Mouse (Mus musculus): ENCODE data around the gene Dph6. TPM values are rescaled to one million over a fixed set of nuclear protein-coding genes. Genes with fewer than 3 reads are reported as not detected.

The Dph6 gene
- total RNA-seq (2021) (1 to 10 TPM; 6.3 to 7.3 TPM), polyA plus RNA-seq (2012; rRNA removed) (6.9 and 12.4 TPM in 2 replicates)
- long read RNA-seq, transcript Dph6-203 (9 exons, 2,734 nt): major isoform, 5 of 8 reads
- long read RNA-seq, partial matches to known transcripts: 0 of 8 reads
- long read RNA-seq, other reads (novel, unspliced or antisense): 2 of 8 reads

GRCm38 (mm10) chr2:114654365-114655239, at the start of gene Dph6:
Dph6 (minus strand) TSS chr2:114654964.
- Histone ChIP-seq H3K36me3 (ENCODE audit: control insufficient read depth, insufficient read depth, low read length) (peaks cover 3% of the 10 kb centered on the region; the same call in 1 of the 2 replicates), H3K9ac (ENCODE audit: low read depth, low read length) (peak within 1 kb of the TSS; percentile 78), H3K27ac (peak within 1 kb of the TSS; percentile 94), H3K4me1 (ENCODE audit: control insufficient read depth, insufficient read depth, low read length) (no peaks in the 10 kb centered on the region; the same call in 1 of the 2 replicates), H3K4me3 (peak within 1 kb of the TSS; percentile 73), H3K79me2 (replicated peaks; ENCODE audit: control insufficient read depth, insufficient read depth, low read length) (no peaks in the 10 kb centered on the region; the same call in 1 of the 2 replicates), H3K27me3 (ENCODE audit: control insufficient read depth, insufficient read depth, low read length) (no peaks in the 10 kb centered on the region)
- under 1% methylated on average over 45 of the region's 45 CpGs for WGBS
- intact Hi-C loops (cut with DNase I): loop anchor here (5.0 kb wide), 1 partner anchor 807 kb away; the partner anchor contains the start of gene Arhgap11a
- peak; percentile 90 for DNase-seq
- TF ChIP-seq EP300 (IDR thresholded peaks at IDR 0.05; ENCODE audit: insufficient read depth, low read depth, low read length): peak; percentile 74; the same call in 1 of the 2 replicates
- peak; percentile 30 for TF ChIP-seq CTCF (IDR thresholded peaks at IDR 0.05)
- TF ChIP-seq POLR2A (IDR thresholded peaks at IDR 0.05; ENCODE audit: insufficient read depth, low read depth, low read length): peak; percentile 48

GRCm38 (mm10) chr2:114700966-114701685, 46.4 kb upstream of the Dph6 start:
- 32% methylated on average over 2 of the region's 2 CpGs for WGBS
- H3K27me3 ChIP-seq (ENCODE audit: control insufficient read depth, insufficient read depth, low read length): no peaks in the 10 kb centered on the region
- peak in 1 of 2 experiments; percentile 5 for DNase-seq
- no peaks in the 10 kb centered on the region for H3K79me2 ChIP-seq (replicated peaks; ENCODE audit: control insufficient read depth, insufficient read depth, low read length)
- no peak overlapping the region for H3K4me3 ChIP-seq
- H3K9ac ChIP-seq (ENCODE audit: low read depth, low read length): no peak overlapping the region
- intact Hi-C loops (cut with DNase I): no loop called here
- no peaks in the 10 kb centered on the region for H3K36me3 ChIP-seq (ENCODE audit: control insufficient read depth, insufficient read depth, low read length)
- H3K4me1 ChIP-seq (ENCODE audit: control insufficient read depth, insufficient read depth, low read length): no peaks in the 10 kb centered on the region; the same call in 1 of the 2 replicates
- TF ChIP-seq CTCF (IDR thresholded peaks at IDR 0.05) (no peak), EP300 (IDR thresholded peaks at IDR 0.05; ENCODE audit: insufficient read depth, low read depth, low read length) (no peak)
- H3K27ac ChIP-seq: peak overlapping the region; percentile 40

DNA sequence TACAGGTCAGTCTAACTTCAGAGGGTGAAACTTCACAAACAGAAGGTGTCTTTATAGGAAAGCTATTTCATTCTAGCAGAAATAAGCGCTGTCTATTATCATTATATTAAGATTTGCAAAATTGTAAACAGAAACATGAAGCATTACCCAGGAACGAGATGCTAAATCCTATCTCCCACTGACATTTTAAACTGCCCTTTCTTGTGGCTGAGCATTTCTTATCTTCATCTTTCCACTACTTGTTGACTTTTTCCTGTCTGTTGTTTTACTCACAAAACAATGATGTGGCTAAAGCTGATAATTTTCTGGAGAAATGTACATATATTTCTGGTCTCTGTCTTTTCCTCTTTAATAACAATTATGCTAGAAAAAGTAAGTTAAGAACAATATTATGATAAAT, 36.8 kb upstream of the Dph6 start:
- Histone ChIP-seq H3K4me1 (ENCODE audit: control insufficient read depth, insufficient read depth, low read length) (no peaks in the 10 kb centered on the region), H3K79me2 (replicated peaks; ENCODE audit: control insufficient read depth, insufficient read depth, low read length) (no peaks in the 10 kb centered on the region), H3K27ac (no peak overlapping the region), H3K36me3 (ENCODE audit: control insufficient read depth, insufficient read depth, low read length) (no peaks in the 10 kb centered on the region), H3K27me3 (ENCODE audit: control insufficient read depth, insufficient read depth, low read length) (no peaks in the 10 kb centered on the region), H3K4me3 (no peak overlapping the region), H3K9ac (ENCODE audit: low read depth, low read length) (no peak overlapping the region)
- intact Hi-C loops (cut with DNase I): no loop called here
- WGBS: 56% methylated on average over 2 of the region's 2 CpGs
- DNase-seq: no peak
- TF ChIP-seq EP300 (IDR thresholded peaks at IDR 0.05; ENCODE audit: insufficient read depth, low read depth, low read length) (no peak), CTCF (IDR thresholded peaks at IDR 0.05) (no peak), POLR2A (IDR thresholded peaks at IDR 0.05; ENCODE audit: insufficient read depth, low read depth, low read length) (no peak)

DNA sequence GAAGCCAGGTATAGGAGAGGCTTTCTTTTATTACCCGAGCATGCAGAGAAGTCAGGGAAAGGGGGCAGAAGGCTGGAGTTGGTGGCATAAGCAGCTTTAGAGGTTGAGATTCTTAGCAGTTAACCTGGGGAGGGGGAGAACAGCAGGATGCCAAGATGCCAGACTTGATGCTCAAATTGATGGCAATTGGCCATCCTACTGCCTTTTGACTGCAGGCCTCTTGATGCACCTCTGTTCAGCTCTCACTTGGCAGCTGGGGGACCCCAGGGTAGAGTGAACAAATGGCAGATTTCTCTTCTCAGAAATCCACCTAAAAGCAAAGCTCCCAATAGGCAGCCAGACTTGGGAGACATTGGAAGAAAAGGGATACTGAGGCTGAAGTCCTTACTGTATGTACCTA, 32.7 kb upstream of the Dph6 start:
- TF ChIP-seq POLR2A (IDR thresholded peaks at IDR 0.05; ENCODE audit: insufficient read depth, low read depth, low read length) (no peak), CTCF (IDR thresholded peaks at IDR 0.05) (no peak), EP300 (IDR thresholded peaks at IDR 0.05; ENCODE audit: insufficient read depth, low read depth, low read length) (no peak)
- no peaks in the 10 kb centered on the region for H3K27me3 ChIP-seq (ENCODE audit: control insufficient read depth, insufficient read depth, low read length)
- no peak for DNase-seq
- no peak overlapping the region for H3K4me3 ChIP-seq
- no peaks in the 10 kb centered on the region for H3K36me3 ChIP-seq (ENCODE audit: control insufficient read depth, insufficient read depth, low read length)
- WGBS: 86% methylated on average over 1 of the region's 1 CpGs
- intact Hi-C loops (cut with DNase I): no loop called here
- H3K27ac ChIP-seq: no peak overlapping the region
- H3K4me1 ChIP-seq (ENCODE audit: control insufficient read depth, insufficient read depth, low read length): no peaks in the 10 kb centered on the region
- H3K9ac ChIP-seq (ENCODE audit: low read depth, low read length): no peak overlapping the region
- no peaks in the 10 kb centered on the region for H3K79me2 ChIP-seq (replicated peaks; ENCODE audit: control insufficient read depth, insufficient read depth, low read length)

DNA sequence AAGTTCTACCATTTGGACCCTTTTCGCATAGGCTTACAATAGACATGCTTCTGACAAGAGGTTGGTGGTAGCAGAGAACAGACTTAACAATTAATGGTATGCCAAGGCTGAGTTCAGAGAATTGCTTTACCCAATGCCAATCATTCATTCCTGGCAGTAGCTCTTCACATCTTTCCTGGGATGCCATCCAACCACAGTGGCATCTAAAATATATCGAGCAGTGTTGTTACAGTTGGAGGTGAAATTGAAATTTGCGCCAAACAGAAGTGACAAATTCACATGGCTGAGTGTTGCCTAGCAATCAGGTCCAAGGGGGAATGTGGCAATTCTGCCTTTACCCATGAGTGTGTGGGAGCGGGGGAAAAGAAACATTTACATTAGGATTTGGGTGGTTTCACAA, 32.3 kb upstream of the Dph6 start:
- no peaks in the 10 kb centered on the region for H3K79me2 ChIP-seq (replicated peaks; ENCODE audit: control insufficient read depth, insufficient read depth, low read length)
- intact Hi-C loops (cut with DNase I): no loop called here
- TF ChIP-seq EP300 (IDR thresholded peaks at IDR 0.05; ENCODE audit: insufficient read depth, low read depth, low read length) (no peak), CTCF (IDR thresholded peaks at IDR 0.05) (no peak), POLR2A (IDR thresholded peaks at IDR 0.05; ENCODE audit: insufficient read depth, low read depth, low read length) (no peak)
- 73% methylated on average over 4 of the region's 4 CpGs for WGBS
- H3K36me3 ChIP-seq (ENCODE audit: control insufficient read depth, insufficient read depth, low read length): no peaks in the 10 kb centered on the region
- H3K9ac ChIP-seq (ENCODE audit: low read depth, low read length): no peak overlapping the region
- H3K4me3 ChIP-seq: no peak overlapping the region
- no peak for DNase-seq
- H3K4me1 ChIP-seq (ENCODE audit: control insufficient read depth, insufficient read depth, low read length): no peaks in the 10 kb centered on the region
- H3K27ac ChIP-seq: no peak overlapping the region
- H3K27me3 ChIP-seq (ENCODE audit: control insufficient read depth, insufficient read depth, low read length): no peaks in the 10 kb centered on the region

Measured in heart, adult 2 months (tissue).